Mouse (Mus musculus): Measurements from ENCODE around the gene Bckdha. TPM values are rescaled to one million over a fixed set of nuclear protein-coding genes. Genes with fewer than 3 reads are reported as not detected.

Gene Bckdha
- 39.6 and 49.5 TPM in 2 replicates for polyA plus RNA-seq (2015; fragmentation: Nextera tagmentation; extraction: Ambion mirVana)

DNA sequence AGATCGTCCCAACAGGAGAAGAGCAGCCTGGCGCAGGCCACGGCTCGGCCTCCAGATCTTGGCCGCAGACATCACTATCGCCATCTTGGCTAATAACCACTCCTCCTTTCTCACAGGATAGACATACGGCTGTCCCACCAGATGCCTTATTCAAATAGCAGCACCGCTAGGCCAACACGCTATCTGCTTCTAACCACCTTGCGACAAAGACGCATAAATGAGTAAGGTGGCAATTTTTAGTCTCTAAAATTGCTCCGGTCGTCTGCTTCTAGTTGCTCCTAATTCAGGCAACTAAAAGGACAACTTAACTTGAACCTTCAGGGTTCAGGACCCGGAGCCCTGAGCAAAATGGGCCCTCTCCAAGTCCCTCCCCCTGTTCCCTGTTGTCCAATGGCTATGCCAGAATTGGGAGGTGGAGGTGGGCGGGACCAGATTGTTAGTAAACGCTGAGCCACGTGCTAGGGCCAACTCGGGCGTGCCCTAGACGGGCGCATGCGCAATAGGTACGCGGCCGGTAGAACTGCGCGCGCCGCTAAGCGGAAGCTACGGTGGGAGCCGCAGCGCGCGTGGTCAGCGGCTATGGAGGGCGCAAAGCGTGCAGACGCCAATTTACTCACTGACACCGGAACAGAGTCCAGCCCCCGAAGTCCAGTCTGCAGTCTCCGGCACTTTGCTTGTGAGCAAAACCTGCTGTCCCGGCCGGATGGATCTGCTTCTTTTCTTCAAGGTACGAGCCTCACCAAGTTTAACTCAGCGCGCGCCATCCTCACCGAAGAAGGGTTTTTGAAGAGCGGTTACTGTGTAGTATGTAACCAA, at the start of gene Bckdha, which contains the start of gene Exosc5:
Bckdha (minus strand) TSS at position 325 of the 816 bp plus-strand sequence.
Exosc5 (plus strand) TSS at position 508 of the 816 bp plus-strand sequence.
- no peaks in the 10 kb centered on the region for H3K27me3 ChIP-seq (replicated peaks)
- H3K36me3 ChIP-seq = peaks cover 7% of the 10 kb centered on the region; the same call in 1 of the 2 replicates
- peak within 1 kb of the TSS; percentile 88 for H3K4me2 ChIP-seq
- peak within 1 kb of the TSS; percentile 82 for H3K4me3 ChIP-seq (replicated peaks)
- WGBS = under 1% methylated on average over 50 of the region's 50 CpGs
- peak within 1 kb of the TSS; percentile 77 for H3K9ac ChIP-seq (replicated peaks)
- H3K9me3 ChIP-seq (replicated peaks) = no peaks in the 10 kb centered on the region
- ATAC-seq (ENCODE audit: low FRiP score) = peak; percentile 99
- H3K4me1 ChIP-seq = peaks cover 37% of the 10 kb centered on the region
- peak within 1 kb of the TSS; percentile 84 for H3K27ac ChIP-seq (replicated peaks)

DNA sequence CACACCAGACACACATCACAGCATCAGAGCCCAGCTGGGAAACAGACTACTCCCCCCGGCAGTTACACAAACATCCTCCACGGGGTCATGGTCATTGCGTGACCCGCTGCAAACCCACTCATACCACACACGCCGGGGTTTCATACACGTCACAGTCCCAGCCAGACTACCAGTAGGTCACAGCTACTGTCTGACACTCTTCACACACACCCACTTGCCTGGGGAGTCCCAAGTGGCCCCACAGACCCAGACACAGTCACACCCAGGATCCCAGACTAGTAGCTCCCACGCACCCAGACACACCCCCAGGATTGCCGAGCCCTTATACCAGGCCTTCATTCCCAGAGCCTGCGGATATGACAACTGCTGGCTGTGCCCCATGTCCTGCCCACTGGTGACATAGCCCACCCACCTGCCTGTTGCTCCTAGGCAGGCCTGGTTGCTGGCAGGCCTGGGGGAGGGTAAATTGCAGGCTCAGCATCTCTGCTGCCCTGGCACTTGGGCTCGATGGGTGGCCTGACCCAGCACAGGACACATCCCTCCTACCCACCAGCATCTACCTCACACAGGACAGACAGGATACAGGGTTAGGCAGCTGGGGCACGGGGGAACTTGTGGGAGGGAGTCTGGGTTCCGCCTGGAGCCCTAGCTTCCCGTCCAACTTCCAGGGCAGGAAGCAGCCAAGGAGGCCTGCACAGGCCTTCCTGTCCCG, 49.0 kb upstream of the Bckdha start:
- Histone ChIP-seq H3K27me3 (replicated peaks) (peaks cover 9% of the 10 kb centered on the region), H3K4me1 (peaks cover 31% of the 10 kb centered on the region), H3K4me3 (replicated peaks) (no peak overlapping the region), H3K27ac (replicated peaks) (peak overlapping the region; percentile 48; the same call in 1 of the 2 replicates), H3K9me3 (replicated peaks) (no peaks in the 10 kb centered on the region), H3K36me3 (peaks cover 6% of the 10 kb centered on the region), H3K9ac (replicated peaks) (no peak overlapping the region), H3K4me2 (no peak overlapping the region)
- WGBS = 71% methylated on average over 15 of the region's 15 CpGs
- no peak for ATAC-seq (ENCODE audit: low FRiP score)

GRCm38 (mm10) chr7:25706578-25707170, 47.9 kb upstream of the Bckdha start:
- ATAC-seq (ENCODE audit: low FRiP score) = no peak

GRCm38 (mm10) chr7:25705801-25706251, 47.0 kb upstream of the Bckdha start:
- Histone ChIP-seq H3K27ac (replicated peaks) (no peak overlapping the region), H3K4me2 (no peak overlapping the region), H3K27me3 (replicated peaks) (peaks cover 9% of the 10 kb centered on the region), H3K4me1 (peaks cover 30% of the 10 kb centered on the region), H3K36me3 (no peaks in the 10 kb centered on the region), H3K9ac (replicated peaks) (no peak overlapping the region), H3K9me3 (replicated peaks) (no peaks in the 10 kb centered on the region), H3K4me3 (replicated peaks) (no peak overlapping the region)
- 66% methylated on average over 6 of the region's 6 CpGs for WGBS
- no peak for ATAC-seq (ENCODE audit: low FRiP score)

More at GRCm38 (mm10) chr7:25706578-25707170, 47.9 kb upstream of the Bckdha start:
- no peaks in the 10 kb centered on the region for H3K36me3 ChIP-seq
- peaks cover 31% of the 10 kb centered on the region for H3K4me1 ChIP-seq
- H3K27ac ChIP-seq (replicated peaks) = no peak overlapping the region
- WGBS = 73% methylated on average over 7 of the region's 7 CpGs
- H3K4me2 ChIP-seq = no peak overlapping the region
- no peak overlapping the region for H3K4me3 ChIP-seq (replicated peaks)
- H3K27me3 ChIP-seq (replicated peaks) = peaks cover 9% of the 10 kb centered on the region
- no peaks in the 10 kb centered on the region for H3K9me3 ChIP-seq (replicated peaks)
- no peak overlapping the region for H3K9ac ChIP-seq (replicated peaks)

DNA sequence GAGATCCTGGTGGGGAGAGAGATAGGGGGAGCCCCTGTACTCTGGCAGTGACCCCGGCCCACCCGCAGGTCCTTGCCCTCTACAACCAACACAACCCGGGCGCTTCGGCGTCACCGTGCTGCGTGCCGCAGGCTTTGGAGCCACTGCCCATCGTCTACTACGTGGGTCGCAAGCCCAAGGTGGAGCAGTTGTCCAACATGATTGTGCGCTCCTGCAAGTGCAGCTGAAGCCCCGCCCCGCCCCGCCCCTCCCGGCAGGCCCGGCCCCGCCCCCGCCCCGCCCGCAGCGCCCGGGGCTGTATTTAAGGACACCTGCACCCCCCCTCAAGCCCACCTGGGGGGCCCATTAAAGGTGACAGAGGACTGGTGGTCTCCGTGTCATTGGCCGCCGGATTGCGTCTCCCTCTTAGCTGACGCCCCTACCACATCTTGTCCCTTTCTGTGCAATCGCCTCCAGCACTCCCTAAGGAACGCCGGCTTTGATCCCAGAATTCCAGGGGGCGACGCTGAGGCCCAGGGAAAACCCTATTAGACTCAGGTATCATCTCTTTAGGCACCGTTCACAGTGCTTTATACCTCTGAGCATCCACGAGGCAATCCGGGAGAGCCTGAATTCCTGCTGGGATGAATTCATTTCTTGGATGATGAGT, 46.1 kb upstream of the Bckdha start:
- Histone ChIP-seq H3K27ac (replicated peaks) (no peak overlapping the region), H3K4me1 (peaks cover 20% of the 10 kb centered on the region), H3K9me3 (replicated peaks) (no peaks in the 10 kb centered on the region), H3K36me3 (no peaks in the 10 kb centered on the region), H3K9ac (replicated peaks) (peak overlapping the region; percentile 21; the same call in 1 of the 2 replicates), H3K4me3 (replicated peaks) (peak overlapping the region; percentile 37), H3K27me3 (replicated peaks) (peaks cover 9% of the 10 kb centered on the region), H3K4me2 (peak overlapping the region; percentile 62)
- WGBS = 6% methylated on average over 30 of the region's 37 CpGs
- ATAC-seq (ENCODE audit: low FRiP score) = peak; percentile 70

- ATAC-seq (ENCODE audit: low FRiP score) = no peak
- H3K9ac ChIP-seq (replicated peaks) = no peak overlapping the region
- H3K4me1 ChIP-seq = peaks cover 17% of the 10 kb centered on the region
- H3K27me3 ChIP-seq (replicated peaks) = peaks cover 9% of the 10 kb centered on the region
- no peak overlapping the region; the same call in 1 of the 2 replicates for H3K4me3 ChIP-seq (replicated peaks)
- no peak overlapping the region for H3K27ac ChIP-seq (replicated peaks)
- H3K4me2 ChIP-seq = peak overlapping the region; percentile 62
- WGBS = 21% methylated on average over 10 of the region's 10 CpGs
- no peaks in the 10 kb centered on the region for H3K9me3 ChIP-seq (replicated peaks)
- no peaks in the 10 kb centered on the region for H3K36me3 ChIP-seq
These were observed 45.2 kb upstream of the Bckdha start for GRCm38 (mm10) chr7:25703793-25704494.

GRCm38 (mm10) chr7:25702350-25702749, 43.6 kb upstream of the Bckdha start:
- Histone ChIP-seq H3K4me1 (peaks cover 17% of the 10 kb centered on the region), H3K9ac (replicated peaks) (no peak overlapping the region), H3K27ac (replicated peaks) (no peak overlapping the region), H3K27me3 (replicated peaks) (peaks cover 9% of the 10 kb centered on the region), H3K36me3 (no peaks in the 10 kb centered on the region), H3K4me2 (no peak overlapping the region), H3K4me3 (replicated peaks) (no peak overlapping the region), H3K9me3 (replicated peaks) (no peaks in the 10 kb centered on the region)
- 90% methylated on average over 2 of the region's 2 CpGs for WGBS
- no peak for ATAC-seq (ENCODE audit: low FRiP score)

- H3K27ac ChIP-seq (replicated peaks) = no peak overlapping the region
- no peak overlapping the region for H3K9ac ChIP-seq (replicated peaks)
- H3K9me3 ChIP-seq (replicated peaks) = no peaks in the 10 kb centered on the region
- peaks cover 17% of the 10 kb centered on the region for H3K4me1 ChIP-seq
- H3K4me2 ChIP-seq = no peak overlapping the region
- ATAC-seq (ENCODE audit: low FRiP score) = no peak
- H3K36me3 ChIP-seq = no peaks in the 10 kb centered on the region
- 74% methylated on average over 12 of the region's 12 CpGs for WGBS
- H3K4me3 ChIP-seq (replicated peaks) = no peak overlapping the region
- peaks cover 9% of the 10 kb centered on the region for H3K27me3 ChIP-seq (replicated peaks)
These were observed 42.0 kb upstream of the Bckdha start for GRCm38 (mm10) chr7:25700732-25701131.

- 54% methylated on average over 13 of the region's 13 CpGs for WGBS
These were observed 41.1 kb upstream of the Bckdha start for GRCm38 (mm10) chr7:25699851-25700250.

DNA sequence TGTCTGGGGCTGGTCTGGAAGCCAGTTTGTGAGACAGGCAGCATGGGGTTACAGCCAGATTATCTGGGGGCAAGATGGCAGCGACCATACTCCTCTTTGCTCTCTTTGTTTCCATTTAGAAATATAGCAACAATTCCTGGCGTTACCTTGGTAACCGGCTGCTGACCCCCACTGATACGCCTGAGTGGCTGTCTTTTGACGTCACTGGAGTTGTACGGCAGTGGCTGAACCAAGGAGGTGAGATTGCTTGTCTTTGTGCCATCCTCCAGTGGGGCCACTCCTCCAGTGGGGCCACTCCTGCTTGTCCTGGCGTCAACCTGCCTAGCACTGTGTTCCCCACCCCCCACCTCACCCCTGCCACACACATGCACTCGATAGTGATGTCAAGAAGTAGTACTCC, 35.3 kb upstream of the Bckdha start:
- Histone ChIP-seq H3K4me2 (no peak overlapping the region), H3K27ac (replicated peaks) (no peak overlapping the region), H3K36me3 (no peaks in the 10 kb centered on the region), H3K4me3 (replicated peaks) (no peak overlapping the region), H3K9ac (replicated peaks) (no peak overlapping the region), H3K27me3 (replicated peaks) (peaks cover 20% of the 10 kb centered on the region), H3K9me3 (replicated peaks) (no peaks in the 10 kb centered on the region), H3K4me1 (peaks cover 8% of the 10 kb centered on the region)
- peak; percentile 36; the same call in 1 of the 2 replicates for ATAC-seq (ENCODE audit: low FRiP score)
- 46% methylated on average over 8 of the region's 8 CpGs for WGBS

More at GRCm38 (mm10) chr7:25699851-25700250, 41.1 kb upstream of the Bckdha start:
- Histone ChIP-seq H3K9me3 (replicated peaks) (no peaks in the 10 kb centered on the region), H3K27me3 (replicated peaks) (peaks cover 9% of the 10 kb centered on the region), H3K4me2 (no peak overlapping the region), H3K4me1 (peaks cover 13% of the 10 kb centered on the region), H3K36me3 (no peaks in the 10 kb centered on the region), H3K4me3 (replicated peaks) (no peak overlapping the region), H3K9ac (replicated peaks) (no peak overlapping the region), H3K27ac (replicated peaks) (no peak overlapping the region)
- no peak for ATAC-seq (ENCODE audit: low FRiP score)
